Mouse (Mus musculus) limb, embryonic 14.5 days (tissue): Measurements from ENCODE around the gene Gigyf1. TPM values are rescaled to one million over a fixed set of nuclear protein-coding genes. Genes with fewer than 3 reads are reported as not detected.

Experiments
- ATAC-seq: fragments of 200-750 bp; cut with Nextera tagmentation; 2 replicates; pipeline ENCODE4 v1.8.0; 2017; ENCODE audit warnings: low read depth, moderate number of reproducible peaks, moderate TSS enrichment; ENCODE audit not compliant: low FRiP score
- DNase-seq: peaks from one replicate; pipeline ENCODE4 v3.0.0-alpha.2; 2015; ENCODE audit warnings: low spot score
- H3K27ac ChIP-seq: fragments of 300-500 bp; sonication (generic); replicated peaks from 2 replicates; pipeline ENCODE4 v1.5.1; 2014; ENCODE audit warnings: low read depth, mild to moderate bottlenecking, low read length, moderate library complexity, mixed read lengths
- H3K27me3 ChIP-seq: fragments of 300-500 bp; sonication (generic); 2 replicates; pipeline ENCODE4 v1.6.1; 2014; ENCODE audit warnings: low read length, mixed read lengths; ENCODE audit not compliant: control insufficient read depth, insufficient read depth
- H3K36me3 ChIP-seq: fragments of 300-500 bp; sonication (generic); 2 replicates; pipeline ENCODE4 v1.6.1; 2014; ENCODE audit warnings: mild to moderate bottlenecking, low read length, moderate library complexity, mixed read lengths; ENCODE audit not compliant: control insufficient read depth, insufficient read depth
- H3K4me1 ChIP-seq: fragments of 300-500 bp; sonication (generic); 2 replicates; pipeline ENCODE4 v1.6.1; 2014; ENCODE audit warnings: antibody characterized with exemption, low read length, mixed read lengths; ENCODE audit not compliant: control insufficient read depth, insufficient read depth
- H3K4me2 ChIP-seq: fragments of 300-500 bp; sonication (generic); replicated peaks from 2 replicates; pipeline ENCODE4 v1.6.1; 2014; ENCODE audit warnings: low read depth, mild to moderate bottlenecking, low read length, moderate library complexity; ENCODE audit not compliant: severe bottlenecking
- H3K4me3 ChIP-seq: fragments of 300-500 bp; sonication (generic); replicated peaks from 2 replicates; pipeline ENCODE4 v1.5.1; 2014; ENCODE audit warnings: low read length
- H3K9ac ChIP-seq: fragments of 300-500 bp; sonication (generic); 2 replicates; pipeline ENCODE4 v1.6.1; 2014; ENCODE audit warnings: mild to moderate bottlenecking, low read depth, low read length, moderate library complexity; ENCODE audit not compliant: severe bottlenecking
- H3K9me3 ChIP-seq: fragments of 300-500 bp; sonication (generic); 2 replicates; pipeline ENCODE4 v1.6.1; 2016; ENCODE audit warnings: low read length; ENCODE audit not compliant: control insufficient read depth
- POLR2A ChIP-seq: fragments of 200-500 bp; IDR thresholded peaks from 2 replicates; pipeline ENCODE4 v1.8.0; 2012; ENCODE audit warnings: inconsistent platforms, mild to moderate bottlenecking, moderate library complexity, borderline replicate concordance; ENCODE audit not compliant: insufficient read depth, insufficient read length; ENCODE audit errors: extremely low read depth
- WGBS: fragments of 180-500 bp; shearing (Covaris S2); extraction: QIAGEN DNeasy Blood & Tissue Kit; methylation state at CpG from one replicate; pipeline ENCODE4 v1.1.7; 2014; 5-methylcytosine and 5-hydroxymethylcytosine counted together
- polyA plus RNA-seq, 2 experiments: library from polyadenylated mRNA; depleted of rRNA in 1 of 2; stranded (reverse) in 1 of 2; unstranded in 1 of 2; fragments of >200 nt; fragmentation: Nextera tagmentation in 1 of 2; extraction: Ambion mirVana in 1 of 2; gene quantifications; 2 replicates each; pipeline versions ENCODE4 v1.2.1 to v1.2.3; 2012 to 2014

Gene Gigyf1
- polyA plus RNA-seq, 2 experiments, result 11.8 to 45.1 TPM

DNA sequence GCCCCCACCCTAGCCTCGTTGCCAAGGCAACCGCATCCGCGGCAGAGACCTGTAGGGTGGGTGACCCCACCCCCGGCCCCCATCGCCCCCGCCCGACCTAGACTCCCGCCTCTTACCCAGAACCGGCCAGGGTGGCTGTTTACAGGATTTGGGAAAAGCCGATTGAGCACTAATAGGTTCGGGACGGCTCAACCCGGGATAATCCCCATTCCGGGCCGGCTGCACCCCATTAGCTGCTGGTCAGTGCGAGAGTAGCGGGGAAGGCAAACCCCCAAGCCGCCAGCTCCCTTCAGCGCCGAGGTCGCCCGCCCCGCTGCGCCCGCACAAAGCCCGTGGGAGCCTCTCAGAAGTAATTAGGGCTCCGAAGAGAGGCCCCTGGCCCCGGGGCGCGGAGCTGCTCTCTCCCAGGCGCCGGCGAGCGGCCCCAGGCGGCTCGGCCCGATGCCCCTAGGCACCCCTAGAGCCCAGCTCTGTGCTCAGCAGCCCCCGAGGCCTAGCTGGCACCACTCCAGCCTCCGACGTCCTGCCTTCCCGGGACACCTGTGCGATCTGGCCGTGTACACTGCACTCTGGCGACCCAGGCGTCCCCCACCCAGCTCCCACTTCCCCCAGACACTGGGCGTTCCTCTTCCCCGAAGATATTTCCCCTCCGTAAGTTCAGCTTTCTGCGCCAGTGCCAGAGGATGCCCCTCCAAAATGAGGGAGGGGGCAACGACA is 13.2 kb downstream of the Gigyf1 start:
- no peaks in the 10 kb centered on the region for H3K27me3 ChIP-seq
- peak overlapping the region; percentile 83 for H3K4me3 ChIP-seq
- DNase-seq (peak; percentile 46), ATAC-seq (no peak)
- WGBS, result under 1% methylated on average over 47 of the region's 51 CpGs
- peaks cover 37% of the 10 kb centered on the region for H3K36me3 ChIP-seq
- H3K4me2 ChIP-seq, result peak overlapping the region; percentile 93
- peak overlapping the region; percentile 89 for H3K27ac ChIP-seq
- H3K9me3 ChIP-seq, result no peaks in the 10 kb centered on the region
- H3K4me1 ChIP-seq, result peaks cover 7% of the 10 kb centered on the region; the same call in 1 of the 2 replicates
- TF ChIP-seq POLR2A, result no peak
- peak overlapping the region; percentile 84 for H3K9ac ChIP-seq

- Histone ChIP-seq H3K36me3 (peaks cover 30% of the 10 kb centered on the region), H3K4me1 (peaks cover 7% of the 10 kb centered on the region; the same call in 1 of the 2 replicates), H3K4me2 (peak overlapping the region; percentile 93), H3K4me3 (peak overlapping the region; percentile 83), H3K9me3 (no peaks in the 10 kb centered on the region), H3K27ac (peak overlapping the region; percentile 89), H3K27me3 (no peaks in the 10 kb centered on the region), H3K9ac (peak overlapping the region; percentile 84)
- no peak for TF ChIP-seq POLR2A
- DNase-seq (peak; percentile 26), ATAC-seq (no peak)
- 1% methylated on average over 19 of the region's 19 CpGs for WGBS
Measured at GRCm38 (mm10) chr5:137532131-137532807, 13.9 kb downstream of the Gigyf1 start.

DNA sequence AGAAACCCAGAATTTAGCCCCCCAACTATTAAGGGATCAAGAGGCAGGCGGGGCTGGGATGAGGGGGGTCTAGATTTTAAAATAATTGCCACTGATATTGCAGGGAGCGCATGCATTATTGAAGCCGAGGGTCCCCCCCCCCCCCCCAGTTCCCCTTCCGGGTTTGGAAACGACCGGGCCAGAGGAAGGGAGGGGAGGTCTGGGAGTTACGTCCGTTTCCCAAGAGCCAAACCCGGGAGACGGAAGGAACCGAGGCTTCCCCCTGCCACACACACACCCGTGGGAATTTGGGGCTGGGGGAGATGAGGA is 14.4 kb downstream of the Gigyf1 start:
- Histone ChIP-seq H3K4me3 (peak overlapping the region; percentile 83), H3K27me3 (no peaks in the 10 kb centered on the region), H3K9ac (peak overlapping the region; percentile 84), H3K36me3 (peaks cover 25% of the 10 kb centered on the region), H3K27ac (peak overlapping the region; percentile 89), H3K9me3 (no peaks in the 10 kb centered on the region), H3K4me1 (peaks cover 7% of the 10 kb centered on the region; the same call in 1 of the 2 replicates), H3K4me2 (peak overlapping the region; percentile 93)
- no peak; the same call in 1 of the 2 replicates for TF ChIP-seq POLR2A
- peak; percentile 6 for ATAC-seq
- no peak for DNase-seq
- WGBS, result 2% methylated on average over 9 of the region's 12 CpGs

DNA sequence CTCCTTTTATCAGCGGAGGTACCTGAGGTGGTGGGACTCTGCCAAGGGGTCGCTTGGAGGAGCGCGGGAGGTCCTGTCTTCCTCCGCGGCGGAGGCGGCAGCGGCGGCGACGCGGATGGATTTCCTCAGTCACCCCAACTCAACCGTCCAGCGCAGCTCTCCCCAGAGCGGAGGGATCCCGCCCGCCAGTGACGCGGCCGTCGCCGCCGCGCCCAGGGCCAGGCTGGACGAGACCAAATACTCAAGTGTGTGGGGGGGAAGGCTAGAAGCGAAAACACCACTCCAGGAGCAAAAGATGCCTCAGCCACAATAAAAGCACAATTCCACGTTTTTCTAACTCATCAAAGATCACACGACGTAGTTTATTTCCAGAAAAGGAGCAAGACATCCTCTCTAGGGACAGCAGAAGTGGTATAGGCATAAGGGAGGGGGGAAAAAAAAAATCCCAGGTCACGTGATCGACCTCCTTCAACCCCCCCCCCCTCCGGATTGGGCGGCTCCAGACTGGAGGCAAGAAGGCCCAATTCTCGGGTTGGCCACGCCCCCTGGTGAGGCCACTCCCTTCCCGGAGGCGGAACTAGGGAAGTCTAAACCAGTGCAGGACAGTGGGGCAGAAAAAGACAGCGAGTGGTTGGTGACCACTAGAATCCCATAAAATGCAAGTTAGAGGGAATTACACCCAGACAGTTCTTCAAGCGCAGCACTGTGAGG is 14.9 kb downstream of the Gigyf1 start, which contains the start of the genes Epo and Gnb2:
Gene Epo, minus strand, starts transcription at position 126 of the 711 bp plus-strand sequence.
Gene Gnb2, minus strand, starts transcription at position 394 of the 711 bp plus-strand sequence.
- peak within 1 kb of the TSS; percentile 89 for H3K27ac ChIP-seq
- no peaks in the 10 kb centered on the region for H3K9me3 ChIP-seq
- peak within 1 kb of the TSS; percentile 93 for H3K4me2 ChIP-seq
- H3K36me3 ChIP-seq, result peaks cover 20% of the 10 kb centered on the region
- WGBS, result under 1% methylated on average over 33 of the region's 40 CpGs
- DNase-seq (peak; percentile 98), ATAC-seq (peak; percentile 82)
- no peaks in the 10 kb centered on the region for H3K27me3 ChIP-seq
- H3K9ac ChIP-seq, result peak within 1 kb of the TSS; percentile 84
- TF ChIP-seq POLR2A, result 0 out of 2 replicates have a peak, but pooled peaks have one; percentile 40
- peak within 1 kb of the TSS; percentile 83 for H3K4me3 ChIP-seq
- peaks cover 7% of the 10 kb centered on the region; the same call in 1 of the 2 replicates for H3K4me1 ChIP-seq

DNA sequence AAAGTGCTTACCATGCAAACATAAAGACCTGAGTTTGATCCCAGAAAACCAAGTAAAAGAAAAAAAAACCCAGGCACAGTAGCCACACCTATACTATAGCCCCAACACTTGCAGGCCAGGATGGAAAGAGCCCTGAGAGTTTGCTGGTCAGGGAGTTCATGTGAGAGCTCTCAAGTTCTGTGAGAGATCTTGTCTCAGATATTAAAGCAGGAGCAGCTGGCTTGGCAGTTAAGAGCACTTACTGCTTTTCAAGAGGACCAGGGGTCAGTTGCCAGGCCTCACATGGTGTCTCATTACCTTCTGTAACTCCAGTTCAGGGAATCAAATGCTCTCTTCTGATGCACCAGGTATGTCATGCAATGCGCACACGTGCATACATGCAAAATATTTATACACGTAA is 16.4 kb downstream of the Gigyf1 start:
- ATAC-seq, result no peak
- peaks cover 5% of the 10 kb centered on the region for H3K36me3 ChIP-seq
- H3K27me3 ChIP-seq, result no peaks in the 10 kb centered on the region
- DNase-seq, result no peak
- H3K27ac ChIP-seq, result no peak overlapping the region
- no peak overlapping the region for H3K4me2 ChIP-seq
- no peaks in the 10 kb centered on the region for H3K9me3 ChIP-seq
- peaks cover 5% of the 10 kb centered on the region; the same call in 1 of the 2 replicates for H3K4me1 ChIP-seq
- TF ChIP-seq POLR2A, result no peak
- H3K4me3 ChIP-seq, result no peak overlapping the region
- WGBS, result 80% methylated on average over 3 of the region's 3 CpGs
- no peak overlapping the region for H3K9ac ChIP-seq
